Mouse (Mus musculus) forebrain, embryonic 13.5 days (tissue): Measurements from ENCODE around the gene Ocm. TPM values are rescaled to one million over a fixed set of nuclear protein-coding genes. Genes with fewer than 3 reads are reported as not detected.
"Not testable (repeated sequence)": the region's sequence is repeated elsewhere in the genome, so short reads cannot be mapped to it uniquely, and the experiment has no call there.

Experiments
- ATAC-seq: fragments of 200-750 bp; cut with Nextera tagmentation; 2 replicates; pipeline ENCODE4 v1.8.0; 2017
- H3K27ac ChIP-seq: fragments of 300-500 bp; sonication (generic); 2 replicates; pipeline ENCODE4 v1.5.1; 2015; ENCODE audit warnings: inconsistent platforms, mild to moderate bottlenecking, moderate library complexity
- H3K27me3 ChIP-seq: fragments of 300-500 bp; sonication (generic); 2 replicates; pipeline ENCODE4 v1.6.1; 2015; ENCODE audit warnings: mild to moderate bottlenecking, inconsistent platforms
- H3K36me3 ChIP-seq: fragments of 300-500 bp; sonication (generic); 2 replicates; pipeline ENCODE4 v1.6.1; 2015; ENCODE audit warnings: mild to moderate bottlenecking, inconsistent platforms; ENCODE audit not compliant: poor library complexity, severe bottlenecking
- H3K4me1 ChIP-seq: fragments of 300-500 bp; sonication (generic); 2 replicates; pipeline ENCODE4 v1.6.1; 2015; ENCODE audit warnings: inconsistent platforms
- H3K4me2 ChIP-seq: fragments of 300-500 bp; sonication (generic); 2 replicates; pipeline ENCODE4 v1.6.1; 2015; ENCODE audit warnings: inconsistent platforms, mild to moderate bottlenecking, moderate library complexity
- H3K4me3 ChIP-seq: fragments of 300-500 bp; sonication (generic); 2 replicates; pipeline ENCODE4 v1.5.1; 2015; ENCODE audit warnings: mild to moderate bottlenecking, inconsistent platforms
- H3K9ac ChIP-seq: fragments of 300-500 bp; sonication (generic); 2 replicates; pipeline ENCODE4 v1.6.1; 2015; ENCODE audit warnings: mild to moderate bottlenecking, inconsistent platforms
- H3K9me3 ChIP-seq: fragments of 300-500 bp; sonication (generic); replicated peaks from 2 replicates; pipeline ENCODE4 v1.6.1; 2016; ENCODE audit warnings: inconsistent platforms
- WGBS: fragments of 180-500 bp; shearing (Covaris S2); methylation state at CpG from one replicate; pipeline ENCODE4 v1.1.7; 2015; 5-methylcytosine and 5-hydroxymethylcytosine counted together
- polyA plus RNA-seq: library from polyadenylated mRNA; unstranded; fragments of >200 nt; fragmentation: Nextera tagmentation; extraction: Ambion mirVana; gene quantifications from 2 replicates; pipeline ENCODE4 v1.2.1, GENCODE M21; 2015

The Ocm gene
- polyA plus RNA-seq, 1 experiment from 2014 or later = not detected

- Histone ChIP-seq H3K9me3 (no peaks in the 10 kb centered on the region), H3K4me2 (no peak overlapping the region), H3K27me3 (no peaks in the 10 kb centered on the region), H3K27ac (no peak overlapping the region), H3K4me1 (no peaks in the 10 kb centered on the region), H3K9ac (no peak overlapping the region), H3K4me3 (no peak overlapping the region), H3K36me3 (no peaks in the 10 kb centered on the region)
- 92% methylated on average over 5 of the region's 5 CpGs for WGBS
- no peak for ATAC-seq
Observed at GRCm38 (mm10) chr5:144039886-144040285, 13.4 kb upstream of the Ocm start.

DNA sequence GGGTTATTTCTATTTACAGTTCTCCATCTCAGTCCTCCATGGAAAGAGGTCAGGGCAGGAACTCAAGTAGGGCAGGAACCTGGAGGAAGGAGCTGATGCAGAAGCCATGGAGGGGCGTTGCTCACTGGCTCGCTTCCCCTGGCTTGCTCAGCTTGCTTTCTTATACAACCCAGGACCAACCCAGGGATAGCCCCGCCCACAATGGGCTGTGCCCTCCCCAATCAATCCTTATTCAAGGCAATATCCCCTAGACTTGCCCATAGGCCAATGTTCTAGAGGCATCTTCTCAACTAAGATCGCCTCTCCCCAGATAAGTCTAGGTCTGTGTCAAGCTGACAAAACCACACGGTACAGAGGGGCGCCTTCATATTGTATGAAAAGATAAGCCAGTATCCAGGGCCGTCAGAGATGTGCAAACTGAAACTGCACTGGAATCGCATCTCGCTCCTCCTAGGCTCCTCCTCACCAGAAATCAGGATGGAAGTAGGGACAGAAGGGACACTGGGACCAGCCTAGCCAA lies 12.7 kb upstream of the Ocm start:
- 77% methylated on average over 9 of the region's 9 CpGs for WGBS
- H3K9ac ChIP-seq = no peak overlapping the region
- H3K9me3 ChIP-seq = no peaks in the 10 kb centered on the region
- no peak overlapping the region for H3K4me2 ChIP-seq
- H3K4me3 ChIP-seq = no peak overlapping the region
- no peaks in the 10 kb centered on the region for H3K36me3 ChIP-seq
- no peaks in the 10 kb centered on the region for H3K4me1 ChIP-seq
- no peaks in the 10 kb centered on the region for H3K27me3 ChIP-seq
- no peak overlapping the region for H3K27ac ChIP-seq
- no peak for ATAC-seq

DNA sequence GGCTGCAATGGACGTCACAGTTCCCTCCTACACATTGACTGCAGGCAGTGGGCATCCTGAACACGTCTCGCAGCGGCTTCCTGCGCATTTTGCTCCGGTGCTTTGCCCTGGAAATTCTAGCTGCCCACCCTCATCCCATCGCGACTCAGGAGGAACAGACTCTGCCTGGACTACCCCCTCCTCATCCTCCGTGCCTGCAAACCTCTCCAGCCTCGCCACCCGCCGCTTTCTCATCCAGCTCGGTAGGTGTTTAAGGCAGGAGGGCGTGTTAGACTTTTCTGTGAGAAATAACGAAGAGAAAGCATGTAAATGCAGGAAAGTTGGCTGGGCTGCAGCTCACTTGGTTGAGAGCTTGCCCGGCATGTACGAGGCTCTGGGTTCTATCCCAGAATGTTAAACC lies 10.5 kb upstream of the Ocm start:
- WGBS = 57% methylated on average over 17 of the region's 17 CpGs
- Histone ChIP-seq H3K4me3 (no peak overlapping the region), H3K4me2 (no peak overlapping the region)

GRCm38 (mm10) chr5:144034567-144034966 lies 8.1 kb upstream of the Ocm start:
- no peaks in the 10 kb centered on the region for H3K4me1 ChIP-seq
- H3K36me3 ChIP-seq = no peaks in the 10 kb centered on the region
- ATAC-seq = no peak
- 0 out of 2 replicates have a peak, but pooled peaks cover 3% of the 10 kb centered on the region for H3K9me3 ChIP-seq
- no peaks in the 10 kb centered on the region for H3K27me3 ChIP-seq
- 87% methylated on average over 7 of the region's 7 CpGs for WGBS
- H3K27ac ChIP-seq = no peak overlapping the region
- no peak overlapping the region for H3K4me3 ChIP-seq
- H3K9ac ChIP-seq = no peak overlapping the region
- H3K4me2 ChIP-seq = no peak overlapping the region

More for the DNA sequence above, 10.5 kb upstream of the Ocm start:
- H3K27ac ChIP-seq = no peak overlapping the region
- H3K27me3 ChIP-seq = no peaks in the 10 kb centered on the region
- no peaks in the 10 kb centered on the region for H3K36me3 ChIP-seq
- H3K9ac ChIP-seq = no peak overlapping the region
- H3K9me3 ChIP-seq = 0 out of 2 replicates have a peak, but pooled peaks cover 3% of the 10 kb centered on the region
- no peak for ATAC-seq
- no peaks in the 10 kb centered on the region for H3K4me1 ChIP-seq

DNA sequence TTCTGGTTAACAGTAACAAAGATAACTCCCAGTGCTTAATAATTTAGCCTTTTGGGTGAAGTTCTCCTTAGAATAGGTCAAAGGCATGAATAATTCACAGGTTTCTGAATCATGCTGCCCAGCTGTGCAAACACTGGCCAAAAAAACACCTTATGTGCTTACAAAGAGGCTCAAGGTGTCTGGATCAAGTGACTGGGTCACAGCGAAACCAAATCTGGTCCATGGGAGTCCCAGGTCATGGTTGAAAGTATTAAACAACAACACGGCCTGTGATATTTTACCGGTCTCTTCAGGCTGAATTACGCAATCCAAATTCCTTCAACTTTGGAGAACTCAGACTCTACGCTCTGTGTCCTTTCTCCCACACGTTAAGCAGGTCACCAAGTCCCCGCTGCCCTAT lies 6.0 kb upstream of the Ocm start:
- H3K9me3 ChIP-seq = 0 out of 2 replicates have a peak, but pooled peaks cover 3% of the 10 kb centered on the region
- H3K4me2 ChIP-seq = no peak overlapping the region
- no peak overlapping the region for H3K9ac ChIP-seq
- no peak overlapping the region for H3K27ac ChIP-seq
- H3K4me3 ChIP-seq = no peak overlapping the region
- no peaks in the 10 kb centered on the region for H3K27me3 ChIP-seq
- ATAC-seq = no peak
- no peaks in the 10 kb centered on the region for H3K36me3 ChIP-seq
- WGBS = 94% methylated on average over 7 of the region's 7 CpGs
- H3K4me1 ChIP-seq = no peaks in the 10 kb centered on the region

GRCm38 (mm10) chr5:144015845-144016244 lies 10.6 kb downstream of the Ocm start:
- no peak overlapping the region for H3K9ac ChIP-seq
- peaks cover 18% of the 10 kb centered on the region for H3K36me3 ChIP-seq
- H3K27ac ChIP-seq = no peak overlapping the region
- peaks cover 5% of the 10 kb centered on the region; the same call in 1 of the 2 replicates for H3K4me1 ChIP-seq
- no peak overlapping the region for H3K4me2 ChIP-seq
- no peaks in the 10 kb centered on the region for H3K27me3 ChIP-seq
- 94% methylated on average over 9 of the region's 9 CpGs for WGBS
- ATAC-seq = no peak
- no peaks in the 10 kb centered on the region for H3K9me3 ChIP-seq
- no peak overlapping the region for H3K4me3 ChIP-seq

- peak overlapping the region; percentile 94 for H3K4me3 ChIP-seq
- no peaks in the 10 kb centered on the region for H3K9me3 ChIP-seq
- peaks cover 5% of the 10 kb centered on the region; the same call in 1 of the 2 replicates for H3K4me1 ChIP-seq
- no peak overlapping the region for H3K9ac ChIP-seq
- H3K27ac ChIP-seq = no peak overlapping the region
- H3K27me3 ChIP-seq = no peaks in the 10 kb centered on the region
- H3K4me2 ChIP-seq = peak overlapping the region; percentile 61
- ATAC-seq = no peak
- 76% methylated on average over 3 of the region's 3 CpGs for WGBS
- peaks cover 23% of the 10 kb centered on the region for H3K36me3 ChIP-seq
Observed at GRCm38 (mm10) chr5:144015312-144015650, 11.2 kb downstream of the Ocm start.

DNA sequence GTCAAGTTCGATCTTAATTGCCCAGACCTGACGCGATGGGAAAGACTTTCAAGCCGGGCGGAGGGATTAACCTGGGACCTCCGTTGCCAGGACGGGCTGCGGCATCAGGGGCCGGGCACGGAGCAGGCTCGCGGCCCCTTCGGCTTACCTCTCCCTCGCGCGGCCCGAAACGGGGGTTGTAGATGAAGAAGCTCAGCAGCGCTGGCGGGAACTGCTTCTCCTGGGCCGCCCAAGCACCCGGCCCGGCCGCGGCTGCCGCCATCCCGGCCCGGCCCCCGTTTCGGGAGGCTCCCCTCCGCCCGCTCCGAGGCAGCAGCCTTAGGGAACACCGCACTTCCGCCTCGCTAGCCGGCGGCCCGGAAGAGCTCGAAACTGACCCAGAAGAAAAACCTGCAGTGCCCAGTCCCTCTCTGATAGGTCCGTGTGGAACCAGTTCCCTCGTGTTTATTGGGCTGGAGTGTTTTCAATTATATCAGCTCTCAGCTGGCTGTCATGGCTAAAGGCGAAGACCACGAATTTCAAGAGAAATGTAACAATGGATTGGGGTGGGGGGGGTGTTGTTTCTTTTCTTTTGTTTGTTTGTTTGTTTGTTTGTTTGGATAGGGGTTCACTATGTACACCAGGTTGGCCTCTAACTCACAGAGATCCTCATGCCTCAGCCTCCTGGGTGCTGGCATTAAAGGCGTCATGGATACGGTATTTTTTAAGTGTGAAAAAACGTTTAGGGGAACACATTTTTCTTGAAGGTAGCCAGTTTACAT lies 11.7 kb downstream of the Ocm start, which contains the start of gene Ccz1:
Gene Ccz1 (minus strand): TSS at position 327 of the 761 bp plus-strand sequence.
- Histone ChIP-seq H3K27me3 (no peaks in the 10 kb centered on the region), H3K4me1 (peaks cover 5% of the 10 kb centered on the region; the same call in 1 of the 2 replicates), H3K36me3 (peaks cover 29% of the 10 kb centered on the region), H3K9me3 (no peaks in the 10 kb centered on the region), H3K9ac (peak within 1 kb of the TSS; percentile 89), H3K4me2 (peak within 1 kb of the TSS; percentile 61), H3K27ac (peak within 1 kb of the TSS; percentile 70), H3K4me3 (peak within 1 kb of the TSS; percentile 94)
- 3% methylated on average over 47 of the region's 47 CpGs for WGBS
- peak; percentile 100 for ATAC-seq

DNA sequence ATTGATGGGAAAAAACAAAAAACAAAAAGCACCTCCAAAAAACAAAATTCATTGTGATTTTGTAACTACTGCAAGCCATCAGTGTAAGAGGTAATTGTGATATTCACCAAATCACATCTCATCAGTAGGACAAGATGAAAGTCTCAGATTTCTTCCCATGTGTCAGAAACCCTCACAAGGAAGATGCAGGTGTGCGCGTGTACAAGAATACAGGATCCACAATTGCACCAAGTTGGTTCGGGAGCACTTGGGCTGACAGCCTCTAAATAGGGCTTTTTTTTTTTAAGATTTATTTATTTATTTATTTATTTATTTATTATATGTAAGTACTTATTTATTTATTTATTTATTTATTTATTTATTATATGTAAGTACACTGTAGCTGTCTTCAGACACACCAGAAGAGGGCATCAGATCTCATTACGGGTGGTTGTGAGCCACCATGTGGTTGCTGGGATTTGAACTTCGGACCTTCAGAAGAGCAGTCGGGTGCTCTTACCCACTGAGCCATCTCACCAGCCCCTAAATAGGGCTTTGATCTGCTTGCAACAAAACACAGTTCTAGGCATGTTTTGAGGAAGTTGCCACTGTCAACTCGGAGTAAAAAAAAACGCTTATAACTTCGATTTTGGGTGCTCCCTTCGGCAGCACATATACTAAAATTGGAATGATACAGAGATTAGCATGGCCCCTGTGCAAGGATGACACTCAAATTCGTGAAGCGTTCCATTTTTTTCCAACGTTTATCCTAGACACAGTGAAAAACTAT lies 12.9 kb downstream of the Ocm start:
- H3K9ac ChIP-seq = peak overlapping the region; percentile 89; the same call in 1 of the 2 replicates
- peaks cover 40% of the 10 kb centered on the region for H3K36me3 ChIP-seq
- peak overlapping the region; percentile 61 for H3K4me2 ChIP-seq
- not testable (repeated sequence) for ATAC-seq, H3K4me1 ChIP-seq, H3K27ac ChIP-seq, H3K9me3 ChIP-seq, H3K27me3 ChIP-seq
- 67% methylated on average over 13 of the region's 13 CpGs for WGBS
- H3K4me3 ChIP-seq = peak overlapping the region; percentile 94

- H3K9me3 ChIP-seq = 0 out of 2 replicates have a peak, but pooled peaks cover 6% of the 10 kb centered on the region
Observed at GRCm38 (mm10) chr5:144002461-144003192, 23.8 kb downstream of the Ocm start.

GRCm38 (mm10) chr5:143999409-143999808 lies 27.1 kb downstream of the Ocm start:
- WGBS = 68% methylated on average over 1 of the region's 1 CpGs
- H3K36me3 ChIP-seq = peaks cover 97% of the 10 kb centered on the region
- H3K27ac ChIP-seq = no peak overlapping the region
- no peaks in the 10 kb centered on the region for H3K27me3 ChIP-seq
- 0 out of 2 replicates have a peak, but pooled peaks cover 6% of the 10 kb centered on the region for H3K9me3 ChIP-seq
- H3K4me3 ChIP-seq = no peak overlapping the region
- H3K4me2 ChIP-seq = no peak overlapping the region
- no peak for ATAC-seq
- no peak overlapping the region for H3K9ac ChIP-seq
- no peaks in the 10 kb centered on the region for H3K4me1 ChIP-seq

More at GRCm38 (mm10) chr5:144002461-144003192, 23.8 kb downstream of the Ocm start:
- Histone ChIP-seq H3K4me1 (no peaks in the 10 kb centered on the region), H3K9ac (no peak overlapping the region), H3K4me3 (no peak overlapping the region), H3K27ac (no peak overlapping the region), H3K36me3 (peaks cover 90% of the 10 kb centered on the region), H3K4me2 (no peak overlapping the region), H3K27me3 (no peaks in the 10 kb centered on the region)
- ATAC-seq = no peak
- 92% methylated on average over 15 of the region's 15 CpGs for WGBS
